7 mouse cellular contexts compared by ENCODE assay signal in genomic region chr9:117393626-117394525, GRCm38 (mm10).
DNase-seq lines count a peak whose midpoint lies in the region; ATAC-seq and TF ChIP-seq lines count a peak whose summit lies in the region.

No protein-coding gene starts in this region.

- no peak for TF ChIP-seq POLR2A in liver, adult 2 months (IDR thresholded peaks at IDR 0.05; ENCODE audit: extremely low read depth, insufficient read depth, low read length)

- H3K27ac ChIP-seq in liver, adult 2 months (replicated peaks; ENCODE audit: insufficient read depth, low read depth, low read length), result no peak overlapping the region
- no peak overlapping the region for H3K27ac ChIP-seq in liver, embryonic 11.5 days (ENCODE audit: low read depth, low read length)
- no peak overlapping the region; the same call in 1 of the 2 replicates for H3K27ac ChIP-seq in embryonic facial prominence, embryonic 13.5 days
- peak overlapping the region; percentile 27 for H3K27ac ChIP-seq in lung, embryonic 15.5 days

- H3K79me2 ChIP-seq in liver, adult 2 months (ENCODE audit: control insufficient read depth, insufficient read depth, low read length), result no peaks in the 10 kb centered on the region

- no peak for TF ChIP-seq CTCF in liver, adult 2 months (IDR thresholded peaks at IDR 0.05; ENCODE audit: low read depth, low read length)

- no peak overlapping the region for H3K9ac ChIP-seq in liver, adult 2 months (ENCODE audit: low read depth, low read length)
- no peak overlapping the region for H3K9ac ChIP-seq in liver, embryonic 11.5 days (ENCODE audit: low read depth, low read length)
- H3K9ac ChIP-seq in embryonic facial prominence, embryonic 13.5 days, result no peak overlapping the region
- H3K9ac ChIP-seq in lung, embryonic 15.5 days, result no peak overlapping the region

- no peaks in the 10 kb centered on the region for H3K9me3 ChIP-seq in liver, embryonic 11.5 days (ENCODE audit: control insufficient read depth, low read length)
- no peaks in the 10 kb centered on the region for H3K9me3 ChIP-seq in embryonic facial prominence, embryonic 13.5 days
- H3K9me3 ChIP-seq in lung, embryonic 15.5 days, result no peaks in the 10 kb centered on the region

- DNase-seq in liver, adult 2 months (ENCODE audit: extremely low read depth, low read depth, low spot score), result peak; percentile 25
- no peak for DNase-seq in liver, embryonic 11.5 days (ENCODE audit: low spot score)
- peak; percentile 9 to 17 for DNase-seq in heart, postnatal 36 days
- no peak for DNase-seq in right cerebral cortex, postnatal 36 days (ENCODE audit: low spot score in 2 of 2)

- H3K36me3 ChIP-seq in liver, adult 2 months (ENCODE audit: control insufficient read depth, insufficient read depth, low read length), result no peaks in the 10 kb centered on the region
- H3K36me3 ChIP-seq in liver, embryonic 11.5 days (ENCODE audit: control insufficient read depth, insufficient read depth, low read length), result no peaks in the 10 kb centered on the region
- H3K36me3 ChIP-seq in embryonic facial prominence, embryonic 13.5 days, result no peaks in the 10 kb centered on the region
- no peaks in the 10 kb centered on the region for H3K36me3 ChIP-seq in lung, embryonic 15.5 days

- H3K4me1 ChIP-seq in liver, adult 2 months (ENCODE audit: control insufficient read depth, insufficient read depth, low read length), result no peaks in the 10 kb centered on the region
- no peaks in the 10 kb centered on the region for H3K4me1 ChIP-seq in liver, embryonic 11.5 days (replicated peaks; ENCODE audit: control insufficient read depth, insufficient read depth, low read length)
- peaks cover 5% of the 10 kb centered on the region; the same call in 1 of the 2 replicates for H3K4me1 ChIP-seq in embryonic facial prominence, embryonic 13.5 days
- H3K4me1 ChIP-seq in lung, embryonic 15.5 days, result peaks cover 13% of the 10 kb centered on the region; the same call in 1 of the 2 replicates

- H3K4me3 ChIP-seq in liver, adult 2 months (ENCODE audit: insufficient read depth, low read depth, low read length), result no peak overlapping the region
- H3K4me3 ChIP-seq in liver, embryonic 11.5 days (ENCODE audit: low read depth, low read length), result no peak overlapping the region
- no peak overlapping the region for H3K4me3 ChIP-seq in embryonic facial prominence, embryonic 13.5 days
- no peak overlapping the region for H3K4me3 ChIP-seq in lung, embryonic 15.5 days

- H3K4me2 ChIP-seq in liver, embryonic 11.5 days, result no peak overlapping the region
- H3K4me2 ChIP-seq in embryonic facial prominence, embryonic 13.5 days, result peak overlapping the region; percentile 24; the same call in 1 of the 2 replicates
- H3K4me2 ChIP-seq in lung, embryonic 15.5 days, result no peak overlapping the region

- 81% methylated on average over 18 of the region's 18 CpGs for WGBS in liver, adult 2 months
- 68% methylated on average over 18 of the region's 18 CpGs for WGBS in liver, embryonic 11.5 days
- WGBS in embryonic facial prominence, embryonic 13.5 days, result 41% methylated on average over 18 of the region's 18 CpGs
- WGBS in lung, embryonic 15.5 days, result 31% methylated on average over 18 of the region's 18 CpGs

- no peaks in the 10 kb centered on the region for H3K27me3 ChIP-seq in liver, adult 2 months (ENCODE audit: control insufficient read depth, insufficient read depth, low read length)
- H3K27me3 ChIP-seq in liver, embryonic 11.5 days (replicated peaks; ENCODE audit: control insufficient read depth, insufficient read depth, low read length), result no peaks in the 10 kb centered on the region
- no peaks in the 10 kb centered on the region for H3K27me3 ChIP-seq in embryonic facial prominence, embryonic 13.5 days
- no peaks in the 10 kb centered on the region for H3K27me3 ChIP-seq in lung, embryonic 15.5 days

- ATAC-seq in liver, embryonic 11.5 days (replicated peaks; ENCODE audit: low FRiP score), result no peak
- no peak for ATAC-seq in embryonic facial prominence, embryonic 13.5 days (ENCODE audit: insufficient number of reproducible peaks, insufficient read depth, low FRiP score, low TSS enrichment, low read depth)
- ATAC-seq in lung, embryonic 15.5 days (ENCODE audit: borderline replicate concordance, extremely low read depth, low FRiP score, low TSS enrichment), result peak; percentile 88
- no peak for ATAC-seq in megakaryocyte-erythroid progenitor cell, adult 5-6 weeks (replicated peaks; ENCODE audit: low FRiP score, low TSS enrichment, poor library complexity, severe bottlenecking)

- intact Hi-C loops in heart, postnatal 36 days (cut with DNase I), result no loop called here

Comparison
In these comparisons a context has a peak if more than half of its experiments do, and no peak if none do; other contexts are left out.
1. DNase-seq: peak in liver, adult 2 months (single experiment) and heart, postnatal 36 days (2 of 2); none in liver, embryonic 11.5 days (single experiment) and right cerebral cortex, postnatal 36 days (0 of 2).